Mouse (Mus musculus): ENCODE measurements at regions not wholly inside any gene's neighbourhood (a gene's known extent, or its start where the extent isn't known, plus 50 kb on each side); places are given as distances from the start of the nearest gene placed in this dataset.

DNA sequence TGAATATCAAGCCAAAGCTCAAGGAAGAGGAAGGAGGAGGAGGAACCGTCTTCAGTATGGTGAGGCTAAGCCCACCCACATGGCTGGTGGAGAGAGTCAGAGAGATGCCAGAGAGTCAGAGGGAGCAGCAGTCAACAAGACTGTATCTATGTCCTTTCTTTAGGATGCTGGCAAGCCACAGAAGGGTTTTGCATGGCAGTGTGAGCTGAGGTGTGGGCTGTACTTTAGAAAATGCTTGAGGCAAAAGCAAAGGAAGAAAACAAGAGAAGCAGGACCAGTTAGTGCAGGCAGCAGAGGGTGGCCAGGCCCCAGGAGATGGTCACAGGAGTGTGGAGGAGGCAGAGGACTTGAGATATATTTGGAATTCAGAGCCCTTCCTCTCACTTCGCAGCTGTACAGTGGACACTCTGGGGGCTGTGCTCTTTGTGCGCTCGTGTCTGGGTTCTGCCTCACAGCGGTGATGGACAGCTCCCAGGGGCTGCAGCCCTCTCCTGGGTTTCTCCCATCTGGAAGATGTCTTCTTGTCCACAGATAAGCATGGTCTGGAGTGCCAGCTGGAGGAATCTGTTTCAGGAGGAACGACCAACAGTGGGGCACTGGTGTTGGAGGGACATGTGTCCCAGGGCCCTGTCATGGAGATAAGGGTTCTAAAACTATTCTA lies 157.4 kb upstream of the Dyrk2 start:
- no peak for TF ChIP-seq CTCF (IDR thresholded peaks at IDR 0.05)
- Histone ChIP-seq H3K4me3 (no peak overlapping the region), H3K27ac (peak overlapping the region; percentile 60)
- DNase-seq (ENCODE audit: extremely low spot score in 1 of 2, low spot score in 2 of 2): peak in 1 of 2 experiments; percentile 33
- intact Hi-C loops (cut with DNase I): loop anchor here (2.0 kb wide), 1 partner anchor 37 kb away; no protein-coding TSS in a partner anchor

DNA sequence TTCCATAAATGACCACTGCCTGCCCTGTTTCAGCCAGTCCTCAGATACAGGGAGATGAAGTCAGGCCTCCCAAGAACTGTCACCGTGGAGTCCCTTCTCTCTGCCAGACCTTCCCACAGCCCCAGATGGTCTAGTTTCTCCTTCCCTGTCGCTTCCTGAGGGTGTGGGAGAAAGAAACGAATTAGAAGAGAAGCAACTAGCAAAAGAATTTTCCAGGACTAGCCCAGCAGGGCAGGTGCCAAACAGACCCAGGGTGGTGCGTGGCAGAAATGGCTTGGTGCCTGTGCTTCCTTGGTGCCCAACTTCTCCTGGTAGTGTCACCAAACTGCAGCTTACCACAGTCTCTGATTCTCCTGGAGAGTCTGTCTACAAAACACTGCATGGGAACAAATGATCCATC lies 156.3 kb upstream of the Dyrk2 start:
- TF ChIP-seq CTCF (IDR thresholded peaks at IDR 0.05): no peak; the same call in 1 of the 2 replicates
- intact Hi-C loops (cut with DNase I): loop anchor here (2.0 kb wide), 1 partner anchor 35 kb away; no protein-coding TSS in a partner anchor
- Histone ChIP-seq H3K27ac (peak overlapping the region; percentile 60), H3K4me3 (no peak overlapping the region)
- DNase-seq (ENCODE audit: extremely low spot score in 1 of 2, low spot score in 2 of 2): peak; percentile 28 to 64

DNA sequence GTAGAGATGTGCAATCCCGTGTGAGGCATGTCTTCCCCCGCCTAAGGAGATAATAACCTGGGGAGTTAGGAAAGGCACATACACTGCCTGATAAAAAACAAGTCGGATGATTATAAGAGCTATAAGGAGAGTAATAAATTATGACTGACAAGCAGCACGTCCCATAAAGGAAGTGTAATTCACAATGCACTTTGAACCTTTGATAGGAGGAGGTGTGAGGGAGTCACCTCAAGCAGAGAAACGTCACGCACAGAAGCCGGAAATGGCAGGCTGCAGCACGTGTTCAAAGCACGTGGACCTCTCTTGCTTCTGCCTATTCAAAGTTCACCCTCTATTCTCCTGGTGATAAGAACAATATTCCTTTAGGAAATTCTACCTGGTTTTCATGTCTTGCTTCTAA lies 154.4 kb upstream of the Dyrk2 start:
- DNase-seq (ENCODE audit: extremely low spot score in 1 of 2, low spot score in 2 of 2): no peak
- H3K27ac ChIP-seq: no peak overlapping the region
- TF ChIP-seq CTCF (IDR thresholded peaks at IDR 0.05): no peak
- no peak overlapping the region for H3K4me3 ChIP-seq
- intact Hi-C loops (cut with DNase I): no loop called here

DNA sequence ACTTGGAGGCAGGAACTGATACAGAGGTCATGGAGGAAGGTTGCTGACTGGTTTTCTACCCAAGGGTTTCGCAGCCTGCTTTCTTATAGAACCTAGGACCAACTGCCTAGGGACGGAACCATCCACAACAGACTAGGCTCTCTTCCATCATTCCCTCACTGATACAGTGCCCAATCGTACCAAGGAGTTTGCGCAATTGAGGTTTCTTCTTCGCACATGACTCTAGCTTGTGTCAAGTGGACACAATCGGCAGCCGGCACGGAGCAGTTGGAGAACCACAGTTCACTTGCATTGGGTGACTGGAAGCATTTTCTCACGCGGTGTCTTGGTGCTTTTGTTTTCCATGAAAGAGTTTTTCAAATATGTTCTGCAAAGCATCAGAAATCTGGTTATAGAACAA lies 149.1 kb upstream of the Dyrk2 start:
- intact Hi-C loops (cut with DNase I): no loop called here
- Histone ChIP-seq H3K27ac (no peak overlapping the region), H3K4me3 (no peak overlapping the region)
- TF ChIP-seq CTCF (IDR thresholded peaks at IDR 0.05): no peak
- DNase-seq (ENCODE audit: extremely low spot score in 1 of 2, low spot score in 2 of 2): no peak

DNA sequence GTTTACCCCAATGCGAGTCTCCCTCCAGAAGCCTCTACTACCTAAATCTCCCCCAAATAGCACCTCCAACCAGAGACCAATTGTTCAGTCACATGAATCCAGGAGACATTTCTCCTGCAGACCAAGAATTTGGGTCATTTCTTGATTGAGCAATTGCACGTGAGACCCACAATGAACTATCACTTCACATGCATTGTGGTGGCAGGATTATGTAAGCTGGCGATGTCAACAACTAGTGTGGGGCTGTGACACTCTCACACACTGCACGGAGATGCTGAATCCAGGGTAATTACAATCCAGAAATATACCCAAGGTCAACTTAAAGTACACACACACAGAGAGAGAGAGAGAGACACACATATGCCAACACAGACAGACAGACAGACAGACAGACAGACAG lies 148.5 kb upstream of the Dyrk2 start:
- intact Hi-C loops (cut with DNase I): no loop called here
- Histone ChIP-seq H3K27ac (no peak overlapping the region), H3K4me3 (no peak overlapping the region)
- DNase-seq (ENCODE audit: extremely low spot score in 1 of 2, low spot score in 2 of 2): no peak
- TF ChIP-seq CTCF (IDR thresholded peaks at IDR 0.05): no peak

DNA sequence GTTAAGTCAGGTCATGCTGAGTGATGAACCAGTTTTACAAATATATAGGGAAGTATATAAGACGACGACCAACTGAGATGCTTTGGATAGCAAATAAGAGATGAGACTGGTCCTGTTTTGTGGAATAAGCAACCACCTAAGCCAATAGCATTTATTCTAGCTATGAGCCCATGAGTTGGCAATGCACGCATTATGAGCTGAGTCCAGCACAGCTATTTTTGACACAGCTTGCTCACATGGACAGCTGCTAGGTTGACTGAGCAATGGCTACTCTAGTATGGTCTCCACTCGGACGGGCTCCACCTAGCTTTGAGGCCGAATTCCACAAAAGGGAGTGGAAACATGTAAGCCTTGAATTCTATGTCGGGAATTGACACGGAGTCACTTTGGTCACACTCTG lies 146.1 kb upstream of the Dyrk2 start:
- DNase-seq (ENCODE audit: extremely low spot score in 1 of 2, low spot score in 2 of 2): no peak
- no peak for TF ChIP-seq CTCF (IDR thresholded peaks at IDR 0.05)

DNA sequence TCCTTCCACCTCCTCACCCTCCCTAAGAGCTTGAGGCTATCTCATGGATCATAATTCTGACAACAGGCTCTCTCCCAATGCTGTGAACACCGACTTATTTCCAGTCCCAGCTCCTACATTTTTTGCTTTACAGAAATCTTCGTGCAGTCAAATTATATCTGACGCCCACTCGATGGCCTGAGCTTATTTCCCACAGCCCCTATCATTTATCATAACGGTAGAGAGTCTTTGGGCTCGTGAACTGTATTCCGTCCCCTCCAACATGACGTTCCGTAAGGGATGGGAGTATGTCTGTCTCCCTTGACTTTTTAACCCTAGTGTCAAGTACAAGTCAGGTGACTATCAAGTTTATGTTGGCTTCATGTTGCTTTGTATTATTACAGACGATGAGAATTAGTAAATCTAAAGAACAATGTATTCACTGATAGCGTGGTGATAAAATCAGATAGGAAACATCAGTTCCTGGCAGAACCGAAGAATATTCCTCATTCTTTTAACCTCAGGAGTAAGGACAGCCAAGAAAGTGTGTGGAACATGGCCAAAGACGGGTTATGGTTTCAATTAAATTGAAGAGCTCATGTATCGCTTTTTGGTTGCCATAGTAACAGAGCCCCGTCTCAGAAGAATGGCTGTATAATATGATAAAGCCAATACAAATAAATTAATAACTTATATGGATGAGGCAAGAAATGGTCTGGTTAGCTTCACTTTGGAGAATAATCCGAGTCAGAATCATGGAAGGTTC lies 145.5 kb upstream of the Dyrk2 start:
- H3K4me3 ChIP-seq: no peak overlapping the region
- no peak for TF ChIP-seq CTCF (IDR thresholded peaks at IDR 0.05)
- no peak for DNase-seq (ENCODE audit: extremely low spot score in 1 of 2, low spot score in 2 of 2)
- no peak overlapping the region for H3K27ac ChIP-seq
- intact Hi-C loops (cut with DNase I): no loop called here

More for the DNA sequence above, 146.1 kb upstream of the Dyrk2 start:
- intact Hi-C loops (cut with DNase I): no loop called here
- Histone ChIP-seq H3K27ac (no peak overlapping the region), H3K4me3 (no peak overlapping the region)

DNA sequence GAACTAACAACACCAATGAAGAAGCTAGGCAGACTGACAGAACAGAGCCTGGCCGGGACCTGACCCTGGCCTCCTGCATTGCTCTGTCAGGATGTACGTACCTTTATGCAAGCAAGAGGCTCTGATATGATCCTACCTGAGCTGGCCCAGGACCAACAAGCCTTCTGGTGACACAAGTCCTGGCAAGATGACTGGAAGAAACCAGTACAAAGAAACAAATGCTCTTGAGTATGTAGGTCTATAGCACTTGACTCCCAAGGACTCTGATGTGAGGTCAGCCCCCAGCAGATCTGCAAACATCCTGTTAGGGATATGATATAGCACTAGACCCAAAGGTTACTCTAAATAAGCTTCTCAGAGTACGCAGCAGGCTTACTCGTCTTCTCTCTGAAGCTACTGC lies 144.7 kb upstream of the Dyrk2 start:
- H3K27ac ChIP-seq: no peak overlapping the region
- H3K4me3 ChIP-seq: no peak overlapping the region
- TF ChIP-seq CTCF (IDR thresholded peaks at IDR 0.05): no peak
- intact Hi-C loops (cut with DNase I): loop anchor here (5.0 kb wide), 1 partner anchor 147 kb away; no protein-coding TSS in a partner anchor
- no peak for DNase-seq (ENCODE audit: extremely low spot score in 1 of 2, low spot score in 2 of 2)

DNA sequence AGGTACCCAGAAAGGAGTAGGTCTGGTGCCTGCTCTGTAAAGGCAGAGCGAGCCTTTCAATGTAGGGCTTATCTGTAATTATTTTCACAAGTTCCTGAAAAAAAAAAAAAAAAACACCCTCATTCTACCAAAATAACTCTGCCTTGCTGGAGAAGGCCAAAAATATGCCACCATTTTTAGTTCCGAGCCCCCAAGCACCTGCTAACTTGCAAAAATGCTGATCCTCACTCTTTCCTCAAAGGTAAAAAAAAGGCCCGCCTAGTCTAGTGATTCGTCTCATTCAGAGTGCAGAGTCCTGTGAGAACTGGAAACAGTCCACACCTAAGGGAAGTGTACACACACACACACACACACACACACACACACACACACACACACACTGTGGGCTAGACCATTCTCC lies 143.7 kb upstream of the Dyrk2 start:
- intact Hi-C loops (cut with DNase I): loop anchor here (5.0 kb wide), 1 partner anchor 146 kb away; no protein-coding TSS in a partner anchor
- Histone ChIP-seq H3K4me3 (no peak overlapping the region), H3K27ac (peak overlapping the region; percentile 73)
- DNase-seq (ENCODE audit: extremely low spot score in 1 of 2, low spot score in 2 of 2): no peak
- TF ChIP-seq CTCF (IDR thresholded peaks at IDR 0.05): no peak

DNA sequence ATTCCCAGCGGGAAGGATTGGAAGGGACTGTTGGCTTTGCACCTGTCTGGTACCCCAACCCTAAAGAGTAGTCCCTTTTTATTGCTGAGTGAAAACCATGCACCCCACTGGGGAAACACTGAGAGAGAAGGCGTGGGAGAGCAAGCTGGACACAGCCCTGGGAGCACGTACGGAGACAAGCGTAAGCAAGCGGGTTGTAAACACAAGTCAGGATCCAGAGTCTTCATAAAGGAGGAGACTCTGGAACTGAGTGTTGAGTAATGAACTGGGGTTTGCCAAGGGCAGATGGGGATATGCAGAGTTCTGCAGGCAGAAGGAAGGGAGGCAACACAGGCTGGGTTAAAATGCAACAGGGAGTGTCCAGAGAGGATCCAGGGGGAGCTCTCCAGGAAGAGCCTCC lies 141.5 kb upstream of the Dyrk2 start:
- DNase-seq (ENCODE audit: extremely low spot score in 1 of 2, low spot score in 2 of 2): no peak
- Histone ChIP-seq H3K27ac (no peak overlapping the region), H3K4me3 (no peak overlapping the region)
- intact Hi-C loops (cut with DNase I): loop anchor here (5.0 kb wide), 1 partner anchor 144 kb away; no protein-coding TSS in a partner anchor
- TF ChIP-seq CTCF (IDR thresholded peaks at IDR 0.05): no peak

DNA sequence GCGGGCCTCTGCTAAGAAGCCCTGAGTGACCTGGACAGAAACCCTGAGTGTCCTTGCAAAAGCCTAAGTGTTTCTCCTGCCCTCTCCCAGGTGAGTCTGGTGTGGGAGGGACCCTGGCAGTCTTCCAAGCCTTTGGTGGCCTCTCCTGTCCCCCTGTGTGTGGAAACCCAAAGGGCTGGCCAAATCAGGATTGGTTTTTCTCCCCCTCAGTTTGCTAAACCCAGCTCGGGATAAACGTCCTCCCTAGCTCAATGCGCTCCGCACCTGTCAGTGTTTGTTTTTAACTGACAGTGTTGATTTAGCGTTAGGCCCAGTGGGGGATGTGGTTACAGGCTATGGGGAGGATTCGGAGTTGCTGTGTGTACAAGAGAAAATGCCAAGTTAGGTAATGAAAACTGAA lies 140.9 kb upstream of the Dyrk2 start:
- intact Hi-C loops (cut with DNase I): loop anchor here (5.0 kb wide), 1 partner anchor 144 kb away; no protein-coding TSS in a partner anchor
- no peak overlapping the region for H3K27ac ChIP-seq
- no peak for TF ChIP-seq CTCF (IDR thresholded peaks at IDR 0.05)
- H3K4me3 ChIP-seq: no peak overlapping the region
- no peak for DNase-seq (ENCODE audit: extremely low spot score in 1 of 2, low spot score in 2 of 2)

DNA sequence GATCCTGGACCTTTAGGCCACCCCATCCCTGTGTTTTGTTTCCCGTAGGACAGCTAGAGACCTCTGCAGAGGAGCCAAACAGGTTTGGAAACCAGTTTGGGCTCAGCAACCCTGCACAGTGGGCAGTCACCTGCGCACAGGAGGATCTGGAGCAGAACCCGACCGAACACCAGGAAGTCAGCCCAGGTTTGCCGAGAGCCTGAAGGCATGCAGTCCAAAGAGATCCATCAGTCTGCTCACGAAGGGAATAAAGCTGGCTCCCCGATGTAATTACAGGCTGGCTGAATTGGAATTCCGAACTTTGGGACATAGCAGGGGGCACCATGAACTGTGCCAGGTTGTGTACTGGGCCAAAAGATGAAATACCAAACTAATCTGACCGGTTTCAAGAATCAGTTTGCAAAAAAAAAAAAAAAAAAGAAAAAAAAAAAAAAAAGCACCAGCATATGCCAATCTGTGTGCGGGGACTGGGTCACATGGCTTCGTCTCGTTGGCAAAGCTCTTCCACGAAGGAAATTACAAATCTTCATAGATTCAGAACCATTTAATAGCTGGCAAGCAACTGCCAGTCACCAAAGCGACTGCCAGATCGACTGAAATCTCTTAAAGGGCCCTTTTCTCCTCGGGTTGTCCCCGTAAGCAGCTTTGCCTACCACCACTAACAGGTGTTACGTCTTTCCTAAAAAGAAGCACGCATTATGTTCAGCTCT lies 137.0 kb upstream of the Dyrk2 start:
- no peak overlapping the region for H3K4me3 ChIP-seq
- no peak for TF ChIP-seq CTCF (IDR thresholded peaks at IDR 0.05)
- intact Hi-C loops (cut with DNase I): no loop called here

More for the DNA sequence above, 137.0 kb upstream of the Dyrk2 start:
- no peak overlapping the region for H3K27ac ChIP-seq
- no peak for DNase-seq (ENCODE audit: extremely low spot score in 1 of 2, low spot score in 2 of 2)
